Mouse (Mus musculus): ENCODE data around the gene Izumo4. TPM values are rescaled to one million over a fixed set of nuclear protein-coding genes. Genes with fewer than 3 reads are reported as not detected.

Izumo4 gene
- polyA plus RNA-seq, 1 experiment from 2014 or later, result 16.7 TPM

GRCm38 (mm10) chr10:80741634-80742179 is 39.7 kb downstream of the Izumo4 start:
- Histone ChIP-seq H3K4me3 (ENCODE audit: low read depth, low read length) (peak overlapping the region; percentile 99), H3K9me3 (ENCODE audit: control insufficient read depth, low read depth, low read length) (no peaks in the 10 kb centered on the region), H3K27ac (ENCODE audit: low read length) (peak overlapping the region; percentile 67), H3K9ac (replicated peaks; ENCODE audit: low read depth, low read length) (peak overlapping the region; percentile 96), H3K27me3 (ENCODE audit: control insufficient read depth, insufficient read depth, low read length) (no peaks in the 10 kb centered on the region), H3K36me3 (ENCODE audit: control insufficient read depth, insufficient read depth, low read length) (peaks cover 5% of the 10 kb centered on the region; the same call in 1 of the 2 replicates), H3K4me1 (ENCODE audit: control insufficient read depth, insufficient read depth, low read length) (peaks cover 25% of the 10 kb centered on the region), H3K4me2 (replicated peaks; ENCODE audit: low read depth, low read length) (peak overlapping the region; percentile 99)
- no peak for ATAC-seq (ENCODE audit: insufficient number of reproducible peaks, insufficient read depth, low FRiP score, low read depth)
- under 1% methylated on average over 46 of the region's 46 CpGs for WGBS

GRCm38 (mm10) chr10:80742180-80742978 is 40.4 kb downstream of the Izumo4 start, which contains the start of gene Ap3d1:
Ap3d1 (minus strand) TSS chr10:80742264.
- peak within 1 kb of the TSS; percentile 99 for H3K4me2 ChIP-seq (replicated peaks; ENCODE audit: low read depth, low read length)
- peak within 1 kb of the TSS; percentile 96 for H3K9ac ChIP-seq (replicated peaks; ENCODE audit: low read depth, low read length)
- peak within 1 kb of the TSS; percentile 67 for H3K27ac ChIP-seq (ENCODE audit: low read length)
- H3K36me3 ChIP-seq (ENCODE audit: control insufficient read depth, insufficient read depth, low read length), result peaks cover 2% of the 10 kb centered on the region; the same call in 1 of the 2 replicates
- 2% methylated on average over 23 of the region's 25 CpGs for WGBS
- peaks cover 23% of the 10 kb centered on the region for H3K4me1 ChIP-seq (ENCODE audit: control insufficient read depth, insufficient read depth, low read length)
- H3K27me3 ChIP-seq (ENCODE audit: control insufficient read depth, insufficient read depth, low read length), result no peaks in the 10 kb centered on the region
- ATAC-seq (ENCODE audit: insufficient number of reproducible peaks, insufficient read depth, low FRiP score, low read depth), result peak; percentile 99
- H3K4me3 ChIP-seq (ENCODE audit: low read depth, low read length), result peak within 1 kb of the TSS; percentile 99
- no peaks in the 10 kb centered on the region for H3K9me3 ChIP-seq (ENCODE audit: control insufficient read depth, low read depth, low read length)

DNA sequence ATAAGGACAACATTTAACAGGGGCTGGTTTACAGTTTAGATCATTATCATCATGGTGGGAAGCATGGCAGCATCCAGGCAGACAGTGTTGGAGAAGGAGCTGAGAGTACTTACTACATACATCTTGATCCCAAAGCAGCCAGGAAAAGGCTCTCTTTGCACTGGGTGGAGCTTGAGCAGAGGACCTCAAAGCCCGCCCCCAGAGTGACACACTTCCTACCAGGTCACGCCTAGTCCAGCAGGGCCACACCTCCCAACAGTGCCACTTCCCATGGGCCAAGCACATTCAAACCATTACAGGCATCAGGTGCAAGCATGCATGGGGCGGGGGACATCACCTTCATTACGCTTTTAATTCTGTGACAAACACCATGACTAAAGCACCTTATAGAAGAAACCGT is 42.3 kb downstream of the Izumo4 start:
- no peak overlapping the region for H3K4me3 ChIP-seq (ENCODE audit: low read depth, low read length)
- H3K9ac ChIP-seq (replicated peaks; ENCODE audit: low read depth, low read length), result no peak overlapping the region
- no peak overlapping the region for H3K27ac ChIP-seq (ENCODE audit: low read length)
- ATAC-seq (ENCODE audit: insufficient number of reproducible peaks, insufficient read depth, low FRiP score, low read depth), result no peak
- no peak overlapping the region for H3K4me2 ChIP-seq (replicated peaks; ENCODE audit: low read depth, low read length)
- H3K36me3 ChIP-seq (ENCODE audit: control insufficient read depth, insufficient read depth, low read length), result no peaks in the 10 kb centered on the region
- peaks cover 22% of the 10 kb centered on the region for H3K4me1 ChIP-seq (ENCODE audit: control insufficient read depth, insufficient read depth, low read length)
- no peaks in the 10 kb centered on the region for H3K9me3 ChIP-seq (ENCODE audit: control insufficient read depth, low read depth, low read length)
- H3K27me3 ChIP-seq (ENCODE audit: control insufficient read depth, insufficient read depth, low read length), result no peaks in the 10 kb centered on the region
- 34% methylated on average over 5 of the region's 5 CpGs for WGBS

DNA sequence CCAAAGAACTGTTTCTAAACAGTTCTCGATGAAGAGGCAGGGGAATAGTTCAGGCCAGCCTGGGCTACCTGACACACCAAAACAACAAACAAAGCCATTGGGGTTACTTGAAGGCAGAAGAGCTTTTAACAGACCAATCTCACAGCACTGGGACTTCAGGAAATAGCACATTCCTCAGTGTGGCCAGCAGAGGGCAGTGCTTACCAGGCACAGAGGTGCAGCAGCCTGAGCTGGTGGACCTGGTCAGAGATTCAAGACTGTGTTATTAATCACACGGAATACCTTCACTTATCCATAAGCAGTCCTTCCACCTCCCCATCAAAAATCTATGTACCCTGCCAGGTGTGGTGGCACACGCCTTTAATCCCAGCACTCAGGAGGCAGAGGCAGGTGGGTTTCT is 45.4 kb downstream of the Izumo4 start:
- H3K36me3 ChIP-seq (ENCODE audit: control insufficient read depth, insufficient read depth, low read length), result no peaks in the 10 kb centered on the region
- H3K27ac ChIP-seq (ENCODE audit: low read length), result no peak overlapping the region
- no peak overlapping the region for H3K9ac ChIP-seq (replicated peaks; ENCODE audit: low read depth, low read length)
- no peak overlapping the region for H3K4me2 ChIP-seq (replicated peaks; ENCODE audit: low read depth, low read length)
- ATAC-seq (ENCODE audit: insufficient number of reproducible peaks, insufficient read depth, low FRiP score, low read depth), result no peak
- no peaks in the 10 kb centered on the region for H3K27me3 ChIP-seq (ENCODE audit: control insufficient read depth, insufficient read depth, low read length)
- H3K9me3 ChIP-seq (ENCODE audit: control insufficient read depth, low read depth, low read length), result no peaks in the 10 kb centered on the region
- no peak overlapping the region for H3K4me3 ChIP-seq (ENCODE audit: low read depth, low read length)
- H3K4me1 ChIP-seq (ENCODE audit: control insufficient read depth, insufficient read depth, low read length), result 0 out of 2 replicates have a peak, but pooled peaks cover 7% of the 10 kb centered on the region
- 12% methylated on average over 3 of the region's 3 CpGs for WGBS

GRCm38 (mm10) chr10:80748609-80749008 is 46.6 kb downstream of the Izumo4 start:
- no peak overlapping the region for H3K4me3 ChIP-seq (ENCODE audit: low read depth, low read length)
- H3K27ac ChIP-seq (ENCODE audit: low read length), result no peak overlapping the region
- no peak overlapping the region for H3K9ac ChIP-seq (replicated peaks; ENCODE audit: low read depth, low read length)
- ATAC-seq (ENCODE audit: insufficient number of reproducible peaks, insufficient read depth, low FRiP score, low read depth), result no peak
- H3K36me3 ChIP-seq (ENCODE audit: control insufficient read depth, insufficient read depth, low read length), result no peaks in the 10 kb centered on the region
- 12% methylated on average over 6 of the region's 6 CpGs for whole genome bisulfite sequencing
- H3K9me3 ChIP-seq (ENCODE audit: control insufficient read depth, low read depth, low read length), result no peaks in the 10 kb centered on the region
- H3K27me3 ChIP-seq (ENCODE audit: control insufficient read depth, insufficient read depth, low read length), result no peaks in the 10 kb centered on the region
- H3K4me2 ChIP-seq (replicated peaks; ENCODE audit: low read depth, low read length), result no peak overlapping the region
- H3K4me1 ChIP-seq (ENCODE audit: control insufficient read depth, insufficient read depth, low read length), result 0 out of 2 replicates have a peak, but pooled peaks cover 3% of the 10 kb centered on the region

- H3K4me2 ChIP-seq (replicated peaks; ENCODE audit: low read depth, low read length), result peak overlapping the region; percentile 42
- H3K4me3 ChIP-seq (ENCODE audit: low read depth, low read length), result peak overlapping the region; percentile 13; the same call in 1 of the 2 replicates
- whole genome bisulfite sequencing, result 7% methylated on average over 16 of the region's 16 CpGs
- H3K36me3 ChIP-seq (ENCODE audit: control insufficient read depth, insufficient read depth, low read length), result no peaks in the 10 kb centered on the region
- H3K9me3 ChIP-seq (ENCODE audit: control insufficient read depth, low read depth, low read length), result no peaks in the 10 kb centered on the region
- H3K4me1 ChIP-seq (ENCODE audit: control insufficient read depth, insufficient read depth, low read length), result peaks cover 9% of the 10 kb centered on the region
- no peak for ATAC-seq (ENCODE audit: insufficient number of reproducible peaks, insufficient read depth, low FRiP score, low read depth)
- peak overlapping the region; percentile 73 for H3K27ac ChIP-seq (ENCODE audit: low read length)
- H3K27me3 ChIP-seq (ENCODE audit: control insufficient read depth, insufficient read depth, low read length), result no peaks in the 10 kb centered on the region
- H3K9ac ChIP-seq (replicated peaks; ENCODE audit: low read depth, low read length), result no peak overlapping the region
Measured at GRCm38 (mm10) chr10:80751188-80751832, 49.3 kb downstream of the Izumo4 start.

GRCm38 (mm10) chr10:80752079-80752625 is 50.2 kb downstream of the Izumo4 start:
- Histone ChIP-seq H3K9me3 (ENCODE audit: control insufficient read depth, low read depth, low read length) (no peaks in the 10 kb centered on the region), H3K27ac (ENCODE audit: low read length) (peak overlapping the region; percentile 73), H3K9ac (replicated peaks; ENCODE audit: low read depth, low read length) (no peak overlapping the region), H3K27me3 (ENCODE audit: control insufficient read depth, insufficient read depth, low read length) (no peaks in the 10 kb centered on the region), H3K36me3 (ENCODE audit: control insufficient read depth, insufficient read depth, low read length) (no peaks in the 10 kb centered on the region), H3K4me2 (replicated peaks; ENCODE audit: low read depth, low read length) (peak overlapping the region; percentile 42), H3K4me1 (ENCODE audit: control insufficient read depth, insufficient read depth, low read length) (peaks cover 17% of the 10 kb centered on the region), H3K4me3 (ENCODE audit: low read depth, low read length) (peak overlapping the region; percentile 13; the same call in 1 of the 2 replicates)
- WGBS, result 3% methylated on average over 6 of the region's 6 CpGs
- ATAC-seq (ENCODE audit: insufficient number of reproducible peaks, insufficient read depth, low FRiP score, low read depth), result peak; percentile 53

DNA sequence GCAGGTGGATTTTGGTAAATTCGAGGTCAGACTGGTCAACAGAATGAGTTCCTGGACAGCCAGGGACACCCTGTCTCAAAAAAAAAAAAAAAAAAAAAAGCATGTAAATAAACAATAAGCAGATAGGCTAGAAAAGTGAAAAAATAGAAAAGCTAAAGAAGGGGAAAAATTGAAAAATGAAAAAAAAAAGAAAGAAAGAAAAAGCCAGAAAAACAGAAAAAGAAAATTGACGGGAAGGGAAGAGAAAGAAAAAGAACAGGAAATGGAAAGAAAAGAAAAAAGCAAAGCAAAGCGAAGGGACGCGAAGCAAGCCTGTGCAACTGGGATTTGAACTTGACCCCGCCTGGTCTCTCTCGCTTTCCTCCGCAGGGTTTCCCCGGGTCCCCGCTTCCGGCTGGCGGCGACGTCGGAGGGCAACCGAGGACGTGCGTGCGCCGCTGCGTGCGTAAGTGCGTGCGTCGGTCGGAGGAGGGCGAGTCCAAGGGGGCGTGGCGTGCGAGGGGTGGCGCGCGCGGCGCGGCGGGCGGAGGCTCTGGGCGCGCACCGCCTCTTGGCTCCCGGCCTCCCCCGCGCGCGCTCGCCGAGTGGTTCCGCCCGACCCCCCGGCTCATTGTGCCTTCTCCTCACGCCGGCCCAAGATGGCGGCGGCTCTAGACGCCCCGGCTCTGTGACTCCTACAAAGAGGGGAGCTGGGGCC is 52.8 kb downstream of the Izumo4 start, which contains the start of gene Dot1l:
TSS of gene Dot1l (plus strand) at position 613 of the 697 bp plus-strand sequence.
- Histone ChIP-seq H3K4me1 (ENCODE audit: control insufficient read depth, insufficient read depth, low read length) (peaks cover 23% of the 10 kb centered on the region), H3K27ac (ENCODE audit: low read length) (peak within 1 kb of the TSS; percentile 81), H3K36me3 (ENCODE audit: control insufficient read depth, insufficient read depth, low read length) (no peaks in the 10 kb centered on the region), H3K4me3 (ENCODE audit: low read depth, low read length) (peak within 1 kb of the TSS; percentile 88), H3K9me3 (ENCODE audit: control insufficient read depth, low read depth, low read length) (no peaks in the 10 kb centered on the region), H3K27me3 (ENCODE audit: control insufficient read depth, insufficient read depth, low read length) (no peaks in the 10 kb centered on the region), H3K9ac (replicated peaks; ENCODE audit: low read depth, low read length) (peak within 1 kb of the TSS; percentile 88), H3K4me2 (replicated peaks; ENCODE audit: low read depth, low read length) (peak within 1 kb of the TSS; percentile 95)
- WGBS, result 1% methylated on average over 32 of the region's 57 CpGs
- ATAC-seq (ENCODE audit: insufficient number of reproducible peaks, insufficient read depth, low FRiP score, low read depth), result peak; percentile 88
